ENCODE assay signal across 8 mouse cellular contexts in genomic region chr11:4885385-4885903, GRCm38 (mm10). TPM values are rescaled to one million over a fixed set of nuclear protein-coding genes. Genes with fewer than 3 reads are reported as not detected.
DNase-seq lines count a peak whose midpoint lies in the region; TF ChIP-seq lines count a peak whose summit lies in the region.

No protein-coding gene starts in this region.

- no peak overlapping the region for H3K9ac ChIP-seq in heart, adult 2 months (ENCODE audit: low read depth, low read length)

- H3K79me2 ChIP-seq in heart, adult 2 months (replicated peaks; ENCODE audit: control insufficient read depth, insufficient read depth, low read length) = no peaks in the 10 kb centered on the region

- TF ChIP-seq CTCF in heart, adult 2 months (IDR thresholded peaks at IDR 0.05) = peak; percentile 78

- TF ChIP-seq EP300 in heart, adult 2 months (IDR thresholded peaks at IDR 0.05; ENCODE audit: insufficient read depth, low read depth, low read length) = no peak

- H3K4me1 ChIP-seq in heart, adult 2 months (ENCODE audit: control insufficient read depth, insufficient read depth, low read length) = no peaks in the 10 kb centered on the region

- H3K27ac ChIP-seq in heart, adult 2 months = no peak overlapping the region

- TF ChIP-seq POLR2A in heart, adult 2 months (IDR thresholded peaks at IDR 0.05; ENCODE audit: insufficient read depth, low read depth, low read length) = no peak

- no peak overlapping the region for H3K4me3 ChIP-seq in heart, adult 2 months

- DNase-seq in heart, adult 2 months = peak; percentile 13 to 47
- no peak for DNase-seq in heart, adult 9 months (ENCODE audit: low spot score in 2 of 2)
- peak; percentile 41 for DNase-seq in urinary bladder, postnatal 25 days (ENCODE audit: low spot score)
- no peak for DNase-seq in urinary bladder, adult 2 months (ENCODE audit: low spot score)
- DNase-seq in c-Kit-positive CD71-positive TER-119-negative erythroid progenitor cells, embryonic 14.5 days (ENCODE audit: low read depth) = peak; percentile 43
- DNase-seq in kidney, postnatal 4 days = peak; percentile 78 to 82
- DNase-seq in naive thymus-derived CD4-positive, alpha-beta T cell, adult 2 months (ENCODE audit: low read depth) = peak; percentile 73
- DNase-seq in thymus, postnatal 25 days = peak; percentile 71

- intact Hi-C loops in heart, adult 2 months (cut with DNase I) = no loop called here

- 47% methylated on average over 2 of the region's 2 CpGs for WGBS in heart, adult 2 months

- H3K27me3 ChIP-seq in heart, adult 2 months (ENCODE audit: control insufficient read depth, insufficient read depth, low read length) = no peaks in the 10 kb centered on the region

- no peaks in the 10 kb centered on the region for H3K36me3 ChIP-seq in heart, adult 2 months (ENCODE audit: control insufficient read depth, insufficient read depth, low read length)

RNA-seq across cellular contexts. Expression of gene Thoc5, which starts 9.7 kb away (rescaled TPM):
- 10 to 100 TPM; 16.2 to 16.5 TPM for total RNA-seq in heart, adult 2 months (2021)
- polyA plus RNA-seq in heart, adult 2 months (2012; rRNA removed) = 12.8 and 15.8 TPM in 2 replicates
- polyA plus RNA-seq in urinary bladder, adult 2 months (2012; rRNA removed) = 34.2 and 35.6 TPM in 2 replicates

RNA-seq across cellular contexts. Expression of gene Nipsnap1, which starts 11.7 kb away (rescaled TPM):
- under 1 TPM; 0.50 to 0.75 TPM for total RNA-seq in heart, adult 2 months (2021)
- 1.6 and 3.6 TPM in 2 replicates for polyA plus RNA-seq in heart, adult 2 months (2012; rRNA removed)
- polyA plus RNA-seq in urinary bladder, adult 2 months (2012; rRNA removed) = 20.6 and 21.4 TPM in 2 replicates

RNA-seq across cellular contexts. Expression of gene Nf2, which starts 36.1 kb away (rescaled TPM):
- total RNA-seq in heart, adult 2 months (2021) = 10 to 100 TPM; 77.1 to 85.0 TPM
- 57.1 and 85.2 TPM in 2 replicates for polyA plus RNA-seq in heart, adult 2 months (2012; rRNA removed)
- polyA plus RNA-seq in urinary bladder, adult 2 months (2012; rRNA removed) = 46.5 and 50.9 TPM in 2 replicates

Comparison
In these comparisons a context has a peak if more than half of its experiments do, and no peak if none do; other contexts are left out.
1. DNase-seq: peak in heart, adult 2 months (2 of 2), urinary bladder, postnatal 25 days (single experiment), c-Kit-positive CD71-positive TER-119-negative erythroid progenitor cells, embryonic 14.5 days (single experiment), kidney, postnatal 4 days (2 of 2), naive thymus-derived CD4-positive, alpha-beta T cell, adult 2 months (single experiment) and thymus, postnatal 25 days (single experiment); none in heart, adult 9 months (0 of 2) and urinary bladder, adult 2 months (single experiment).